Mouse (Mus musculus) heart, adult 10 weeks (tissue): Measurements from ENCODE around the gene Snrpd2. TPM values are rescaled to one million over a fixed set of nuclear protein-coding genes. Genes with fewer than 3 reads are reported as not detected.

Experiments
- polyA plus RNA-seq: library from polyadenylated mRNA; stranded (reverse); fragments of 350-450 nt; fragmentation: Illumina TruSeq; extraction: RNeasy Lipid Tissue Mini Kit (QIAGEN cat#74804); gene quantifications from one replicate; pipeline ENCODE4 v1.2.3, GENCODE M21; 2014; ENCODE audit warnings: low read depth, low replicate concordance

Gene Snrpd2
- polyA plus RNA-seq: 49.9 TPM

DNA sequence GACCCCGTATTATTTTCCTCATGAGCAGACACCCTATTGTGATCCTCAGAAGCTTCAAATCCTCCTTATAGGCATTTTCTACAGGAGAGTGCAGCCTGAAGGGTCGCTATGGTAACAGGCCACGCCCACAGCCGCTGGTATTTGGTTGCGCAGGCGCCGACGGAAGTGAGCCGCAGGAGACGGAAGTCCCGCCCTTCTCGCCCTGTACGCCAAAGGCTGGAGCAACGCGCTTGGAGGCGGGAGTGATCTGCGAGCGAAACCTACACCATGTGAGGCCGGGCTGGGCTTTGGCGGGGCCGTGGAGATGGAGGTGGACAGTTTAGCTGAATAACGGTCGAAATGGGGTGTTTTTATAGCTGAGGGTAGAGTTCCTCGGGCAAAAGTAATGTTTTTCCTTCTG, at the start of gene Snrpd2:
Gene Snrpd2, plus strand, starts transcription at position 97 of the 400 bp plus-strand sequence.

GRCm38 (mm10) chr7:19118028-19118771, 31.3 kb upstream of the Snrpd2 start, which contains the start of gene Gm4969:
Gene Gm4969 (minus strand): TSS chr7:19118368.

DNA sequence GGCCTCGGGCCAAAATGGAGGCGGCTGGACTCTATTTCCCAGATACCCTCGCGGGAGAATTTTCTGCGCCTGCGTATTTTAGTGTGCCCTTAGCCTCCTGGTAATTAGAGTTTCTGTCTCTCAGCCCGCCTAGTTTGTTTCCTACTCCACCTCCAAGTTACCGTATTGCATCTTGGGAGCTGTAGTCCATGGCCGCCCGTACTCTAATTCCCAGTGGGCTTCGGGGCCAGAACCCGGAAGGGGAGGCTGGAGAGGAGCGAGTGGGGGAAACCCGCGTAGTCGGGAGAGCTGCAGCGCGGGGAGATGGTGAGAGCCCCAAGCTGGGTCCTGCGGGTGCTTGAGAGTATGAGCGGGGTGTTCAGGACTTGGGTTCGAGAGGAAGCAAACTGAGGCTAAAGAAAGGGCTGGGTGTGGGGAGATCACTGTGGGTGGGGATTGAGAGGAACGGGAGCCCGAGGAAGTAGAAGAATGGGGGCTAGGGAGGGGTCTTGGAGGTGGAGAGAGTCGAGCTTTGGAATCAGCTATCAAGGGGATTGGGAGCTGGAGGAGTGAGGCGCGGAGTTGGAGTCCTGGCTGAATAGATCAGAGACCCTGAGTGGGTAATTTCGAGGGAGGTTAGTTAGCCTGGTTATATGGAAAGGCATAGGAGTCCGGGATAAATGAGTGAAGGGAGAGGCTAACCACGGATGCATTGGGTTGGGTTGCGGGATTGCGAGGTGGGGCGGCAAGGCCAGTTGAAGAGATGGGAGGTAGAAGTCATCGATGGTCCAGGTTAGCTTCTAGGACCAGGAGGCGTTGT, 29.7 kb upstream of the Snrpd2 start, which contains the start of gene Fbxo46:
Gene Fbxo46, plus strand, starts transcription at position 229 of the 799 bp plus-strand sequence.

DNA sequence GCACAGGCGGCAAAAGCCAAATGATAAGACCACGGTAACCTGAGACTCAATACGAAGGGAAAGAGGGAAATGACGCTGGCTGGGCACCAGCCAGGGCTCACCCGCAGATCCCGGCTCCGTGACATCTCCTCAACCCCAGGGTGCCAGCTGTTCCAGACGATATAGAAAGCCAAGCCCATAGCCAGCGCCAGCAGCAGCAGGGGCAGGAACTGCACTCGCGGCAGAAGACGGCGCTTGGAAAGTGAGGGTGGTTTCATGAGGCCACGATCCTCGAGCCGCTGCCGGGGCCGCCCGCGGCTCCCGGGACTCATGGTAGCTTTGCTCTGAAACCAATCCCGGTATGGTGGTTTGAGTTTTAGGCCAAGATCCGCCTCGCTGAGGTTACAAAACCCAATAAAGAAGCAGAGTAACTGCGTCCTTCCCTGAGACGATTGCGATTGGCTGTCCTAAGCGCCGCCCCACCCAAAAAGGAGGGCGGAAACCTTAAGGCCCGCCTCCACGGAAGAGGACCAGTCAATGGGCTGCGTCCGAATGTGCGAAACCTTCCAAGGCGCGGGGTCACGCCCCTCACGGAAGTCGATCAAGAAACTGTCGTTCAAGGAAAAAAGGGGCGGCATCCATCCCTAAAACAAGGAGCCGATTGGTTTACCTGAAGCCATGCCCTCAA, 514 bp upstream of the Snrpd2 start, which contains the start of gene Qpctl:
Gene Qpctl, minus strand, starts transcription at position 417 of the 667 bp plus-strand sequence.

GRCm38 (mm10) chr7:19165656-19166423, 16.3 kb downstream of the Snrpd2 start, which contains the start of gene Gipr:
Gene Gipr (minus strand): TSS chr7:19166127.

GRCm38 (mm10) chr7:19175708-19176515, 26.4 kb downstream of the Snrpd2 start, which contains the start of gene Eml2:
Gene Eml2 (plus strand): TSS chr7:19176421.

Other genes starting within 250 kb of the Snrpd2 start
- gene Ccdc61, start 239.3 kb upstream of the Snrpd2 start, polyA plus RNA-seq: 16.2 TPM
- gene Nova2, start 223.8 kb upstream of the Snrpd2 start, polyA plus RNA-seq: 2.2 TPM
- gene Nanos2, start 162.3 kb upstream of the Snrpd2 start, polyA plus RNA-seq: not detected
- gene Mypop, start 158.5 kb upstream of the Snrpd2 start, polyA plus RNA-seq: 3.9 TPM
- 15.7 TPM for gene Irf2bp1, start 145.7 kb upstream of the Snrpd2 start, polyA plus RNA-seq
- gene Foxa3, start 126.2 kb upstream of the Snrpd2 start, polyA plus RNA-seq: not detected
- gene Sympk, start 125.3 kb upstream of the Snrpd2 start, polyA plus RNA-seq: 84.9 TPM
- gene Rsph6a, start 95.0 kb upstream of the Snrpd2 start, polyA plus RNA-seq: not detected
- 61.5 TPM for gene Dmwd, start 73.5 kb upstream of the Snrpd2 start, polyA plus RNA-seq
- gene Dmpk, start 65.9 kb upstream of the Snrpd2 start, polyA plus RNA-seq: 569 TPM
- 11.9 TPM for gene Six5, start 55.1 kb upstream of the Snrpd2 start, polyA plus RNA-seq
- not detected for gene Gm4969, start 31.4 kb upstream of the Snrpd2 start, polyA plus RNA-seq
- gene Fbxo46, start 29.9 kb upstream of the Snrpd2 start, polyA plus RNA-seq: 4.0 TPM
- gene Qpctl, start 431 bp upstream of the Snrpd2 start, polyA plus RNA-seq: 5.1 TPM
- gene Gipr, start 16.4 kb downstream of the Snrpd2 start, polyA plus RNA-seq: 0.89 TPM
- gene Eml2, start 26.7 kb downstream of the Snrpd2 start, polyA plus RNA-seq: 36.9 TPM
- 8.0 TPM for gene Gpr4, start 62.8 kb downstream of the Snrpd2 start, polyA plus RNA-seq
- 69.0 TPM for gene Opa3, start 78.6 kb downstream of the Snrpd2 start, polyA plus RNA-seq
- 36.4 TPM for gene Vasp, start 122.1 kb downstream of the Snrpd2 start, polyA plus RNA-seq
- not detected for gene Ppm1n, start 130.3 kb downstream of the Snrpd2 start, polyA plus RNA-seq
- gene Rtn2, start 132.9 kb downstream of the Snrpd2 start, polyA plus RNA-seq: 176 TPM
- 3.6 TPM for gene Fosb, start 160.3 kb downstream of the Snrpd2 start, polyA plus RNA-seq
- gene Ercc1, start 195.1 kb downstream of the Snrpd2 start, polyA plus RNA-seq: 48.8 TPM
- gene Cd3eap, start 209.8 kb downstream of the Snrpd2 start, polyA plus RNA-seq: 13.4 TPM
- gene Ppp1r13l, start 210.0 kb downstream of the Snrpd2 start, polyA plus RNA-seq: 26.1 TPM
- gene Ercc2, start 232.3 kb downstream of the Snrpd2 start, polyA plus RNA-seq: 16.8 TPM